Mouse (Mus musculus) myocyte (in vitro differentiated cells): ENCODE data around the gene Cadm3. TPM values are rescaled to one million over a fixed set of nuclear protein-coding genes. Genes with fewer than 3 reads are reported as not detected.

Source experiments
- H3K27me3 ChIP-seq: one replicate; pipeline ENCODE4 v1.6.1; 2011; ENCODE audit not compliant: control insufficient read depth, insufficient read depth, insufficient read length
- H3K36me3 ChIP-seq: one replicate; pipeline ENCODE4 v1.6.1; 2011; ENCODE audit not compliant: control insufficient read depth, insufficient read depth
- H3K4me2 ChIP-seq: one replicate; pipeline ENCODE4 v1.6.1; 2011; ENCODE audit warnings: low read depth, control low read depth
- H3K4me3 ChIP-seq: one replicate; pipeline ENCODE4 v1.5.1; 2011; ENCODE audit warnings: mild to moderate bottlenecking, control low read depth, moderate library complexity
- H3K79me2 ChIP-seq: one replicate; pipeline ENCODE4 v1.6.1; 2011; ENCODE audit not compliant: control insufficient read depth, insufficient read depth
- H3ac ChIP-seq: one replicate; pipeline ENCODE4 v1.6.1; 2011; ENCODE audit not compliant: control insufficient read depth, insufficient read length
- CEBPB ChIP-seq: IDR thresholded peaks from 2 replicates; pipeline ENCODE4 v1.6.1; 2011; ENCODE audit warnings: mild to moderate bottlenecking, moderate library complexity; ENCODE audit not compliant: poor library complexity, insufficient read depth, severe bottlenecking
- E2F4 ChIP-seq: IDR thresholded peaks from one replicate; pipeline ENCODE4 v1.6.1; 2011; ENCODE audit warnings: mild to moderate bottlenecking, control low read depth, moderate library complexity; ENCODE audit not compliant: insufficient read depth
- MAX ChIP-seq: IDR thresholded peaks from one replicate; pipeline ENCODE4 v1.6.1; 2011; ENCODE audit warnings: low read depth, mild to moderate bottlenecking, control low read depth
- MYOD1 ChIP-seq, 3 experiments: IDR thresholded peaks; one replicate each; pipeline ENCODE4 v1.6.1; 2011; ENCODE audit warnings: control low read depth in 2 of 3, low read depth in 2 of 3, mild to moderate bottlenecking in 2 of 3, moderate library complexity in 1 of 3; ENCODE audit not compliant: insufficient read length in 2 of 3, control insufficient read depth in 1 of 3
- MYOG ChIP-seq, 3 experiments: IDR thresholded peaks; one replicate each; pipeline ENCODE4 v1.6.1; 2011; ENCODE audit warnings: control low read depth in 2 of 3, low read depth in 2 of 3, mild to moderate bottlenecking in 2 of 3; ENCODE audit not compliant: insufficient read length in 2 of 3, control insufficient read depth in 1 of 3, insufficient read depth in 1 of 3
- POLR2A ChIP-seq: IDR thresholded peaks from one replicate; pipeline ENCODE4 v1.6.1; 2011; ENCODE audit warnings: low read depth, mild to moderate bottlenecking, control low read depth, moderate library complexity; ENCODE audit not compliant: insufficient read length
- POLR2AphosphoS2 ChIP-seq: IDR thresholded peaks from one replicate; pipeline ENCODE4 v1.6.1; 2011; ENCODE audit warnings: low read depth, control low read depth; ENCODE audit not compliant: insufficient read length
- REST ChIP-seq: IDR thresholded peaks from one replicate; pipeline ENCODE4 v1.6.1; 2011; ENCODE audit warnings: mild to moderate bottlenecking, control low read depth, moderate library complexity; ENCODE audit not compliant: insufficient read depth, insufficient read length
- SRF ChIP-seq: IDR thresholded peaks from one replicate; pipeline ENCODE4 v1.6.1; 2011; ENCODE audit warnings: low read depth; ENCODE audit not compliant: control insufficient read depth, insufficient read length
- TCF12 ChIP-seq: IDR thresholded peaks from one replicate; pipeline ENCODE4 v1.6.1; 2011; ENCODE audit warnings: mild to moderate bottlenecking, control low read depth; ENCODE audit not compliant: poor library complexity, insufficient read depth, severe bottlenecking
- TCF3 ChIP-seq: IDR thresholded peaks from one replicate; pipeline ENCODE4 v1.6.1; 2011; ENCODE audit warnings: low read depth, control low read depth; ENCODE audit not compliant: insufficient read length
- USF1 ChIP-seq: IDR thresholded peaks from one replicate; pipeline ENCODE4 v1.6.1; 2011; ENCODE audit warnings: low read depth, mild to moderate bottlenecking, control low read depth, moderate library complexity
- polyA plus RNA-seq: library from polyadenylated mRNA; unstranded; fragments of >200 nt; fragmentation: generic; extraction: Trizol; gene quantifications from one replicate; pipeline ENCODE4 v1.2.1, GENCODE M21; 2012; ENCODE audit warnings: missing spikeins

Cadm3 gene
- polyA plus RNA-seq, 1 experiment, result 0.19 TPM

DNA sequence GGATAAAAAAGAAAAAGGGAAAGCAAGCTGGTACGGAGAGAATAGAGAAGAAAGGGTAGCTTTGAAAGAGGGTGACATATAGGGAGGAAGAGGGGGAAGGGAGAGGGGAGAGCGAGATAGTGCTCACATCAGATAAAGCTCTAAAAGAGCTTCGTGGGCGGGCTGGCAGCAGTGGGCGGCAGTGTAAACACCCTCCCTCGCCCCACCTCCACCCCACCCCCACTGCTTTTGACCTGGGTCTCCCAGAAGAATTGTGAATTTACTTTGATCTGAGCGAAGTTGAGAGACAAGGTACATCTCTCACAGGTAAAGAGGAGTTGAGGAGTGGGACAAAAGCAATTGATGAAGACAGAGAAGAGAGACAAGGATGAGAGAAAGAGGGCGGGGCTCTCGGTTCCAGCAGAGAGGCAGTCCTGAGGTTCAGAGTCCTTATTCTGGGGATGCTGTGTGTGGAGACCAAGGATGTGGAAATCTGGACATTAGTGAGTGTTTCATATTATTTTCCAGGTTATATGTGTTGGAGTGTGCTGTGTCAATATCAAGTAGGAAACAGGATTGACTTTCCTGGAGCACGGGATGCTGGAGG is 17.0 kb downstream of the Cadm3 start, which contains the start of gene Aim2:
Gene Aim2 (plus strand): TSS at position 508 of the 586 bp plus-strand sequence.
- Histone ChIP-seq H3ac (no peak within 1 kb of the TSS), H3K79me2 (no peaks in the 10 kb centered on the region), H3K27me3 (no peaks in the 10 kb centered on the region), H3K4me2 (peak within 1 kb of the TSS; percentile 38), H3K36me3 (no peaks in the 10 kb centered on the region), H3K4me3 (no peak within 1 kb of the TSS)
- no peak for TF ChIP-seq POLR2A
- no peak for TF ChIP-seq POLR2AphosphoS2
- TF ChIP-seq TCF12, result no peak
- TF ChIP-seq USF1, result no peak
- no peak for TF ChIP-seq E2F4
- TF ChIP-seq CEBPB, result no peak
- no peak for TF ChIP-seq TCF3
- no peak for TF ChIP-seq REST
- no peak for TF ChIP-seq MAX
- no peak for TF ChIP-seq MYOG (IDR thresholded peaks at IDR 0.05; ENCODE audit: control insufficient read depth in 1 of 3, insufficient read depth in 1 of 3, insufficient read length in 2 of 3, low read depth in 2 of 3)
- TF ChIP-seq MYOD1 (IDR thresholded peaks at IDR 0.05; ENCODE audit: control insufficient read depth in 1 of 3, insufficient read length in 2 of 3, low read depth in 2 of 3), result no peak
- TF ChIP-seq SRF, result no peak

DNA sequence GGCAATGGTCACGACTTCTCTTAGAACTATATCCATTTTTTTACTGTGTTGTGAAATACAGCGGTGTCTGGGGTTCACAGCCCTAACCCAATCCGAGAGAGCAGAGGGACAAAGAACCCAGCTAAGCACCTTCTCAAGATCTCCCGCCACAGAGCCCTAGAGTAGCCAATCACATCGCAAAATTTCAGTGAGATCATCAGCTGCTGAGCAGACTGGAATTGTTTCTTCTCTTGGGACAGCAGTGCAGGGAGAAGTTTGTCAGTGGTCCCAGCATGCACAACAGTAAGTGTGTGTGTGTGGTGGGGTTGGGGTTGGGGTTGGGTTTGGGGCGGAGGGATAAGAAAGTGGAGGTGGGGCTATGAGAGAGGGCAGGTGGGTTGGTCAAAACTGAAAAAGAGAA is 17.5 kb downstream of the Cadm3 start:
- Histone ChIP-seq H3K36me3 (no peaks in the 10 kb centered on the region), H3K79me2 (no peaks in the 10 kb centered on the region), H3ac (no peak overlapping the region), H3K4me2 (peak overlapping the region; percentile 38), H3K4me3 (no peak overlapping the region), H3K27me3 (no peaks in the 10 kb centered on the region)
- TF ChIP-seq POLR2AphosphoS2, result no peak
- no peak for TF ChIP-seq POLR2A
- no peak for TF ChIP-seq CEBPB
- no peak for TF ChIP-seq SRF
- no peak for TF ChIP-seq MAX
- TF ChIP-seq MYOD1 (IDR thresholded peaks at IDR 0.05; ENCODE audit: control insufficient read depth in 1 of 3, insufficient read length in 2 of 3, low read depth in 2 of 3), result no peak
- no peak for TF ChIP-seq TCF3
- no peak for TF ChIP-seq MYOG (IDR thresholded peaks at IDR 0.05; ENCODE audit: control insufficient read depth in 1 of 3, insufficient read depth in 1 of 3, insufficient read length in 2 of 3, low read depth in 2 of 3)
- TF ChIP-seq TCF12, result no peak
- TF ChIP-seq USF1, result no peak
- no peak for TF ChIP-seq E2F4
- no peak for TF ChIP-seq REST

DNA sequence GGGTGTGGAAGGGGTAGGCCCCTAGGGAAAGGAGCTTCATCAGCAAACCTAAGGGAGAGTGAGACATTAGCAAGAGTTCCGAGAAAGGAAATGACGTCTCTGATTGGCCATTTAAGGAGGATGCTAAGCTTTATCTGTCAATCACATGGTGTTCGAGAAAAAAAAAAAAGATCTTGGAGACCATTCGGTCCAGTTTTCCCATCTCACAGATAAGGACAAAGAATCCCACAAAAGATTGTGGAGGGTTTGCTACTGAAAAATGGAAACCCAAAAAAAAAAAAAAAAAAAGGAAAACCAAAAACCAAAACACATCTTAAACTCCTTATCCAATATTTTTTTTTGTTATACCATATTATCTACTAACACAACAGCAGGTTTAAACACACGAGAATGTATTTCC is 18.3 kb downstream of the Cadm3 start:
- Histone ChIP-seq H3K79me2 (no peaks in the 10 kb centered on the region), H3K27me3 (no peaks in the 10 kb centered on the region), H3K4me3 (no peak overlapping the region), H3K4me2 (no peak overlapping the region), H3K36me3 (no peaks in the 10 kb centered on the region), H3ac (no peak overlapping the region)
- TF ChIP-seq MAX (no peak), POLR2A (no peak), CEBPB (no peak), MYOD1 (IDR thresholded peaks at IDR 0.05; ENCODE audit: control insufficient read depth in 1 of 3, insufficient read length in 2 of 3, low read depth in 2 of 3) (no peak), POLR2AphosphoS2 (no peak), E2F4 (no peak), USF1 (no peak), SRF (no peak), TCF3 (no peak), REST (no peak), MYOG (IDR thresholded peaks at IDR 0.05; ENCODE audit: control insufficient read depth in 1 of 3, insufficient read depth in 1 of 3, insufficient read length in 2 of 3, low read depth in 2 of 3) (no peak), TCF12 (no peak)

DNA sequence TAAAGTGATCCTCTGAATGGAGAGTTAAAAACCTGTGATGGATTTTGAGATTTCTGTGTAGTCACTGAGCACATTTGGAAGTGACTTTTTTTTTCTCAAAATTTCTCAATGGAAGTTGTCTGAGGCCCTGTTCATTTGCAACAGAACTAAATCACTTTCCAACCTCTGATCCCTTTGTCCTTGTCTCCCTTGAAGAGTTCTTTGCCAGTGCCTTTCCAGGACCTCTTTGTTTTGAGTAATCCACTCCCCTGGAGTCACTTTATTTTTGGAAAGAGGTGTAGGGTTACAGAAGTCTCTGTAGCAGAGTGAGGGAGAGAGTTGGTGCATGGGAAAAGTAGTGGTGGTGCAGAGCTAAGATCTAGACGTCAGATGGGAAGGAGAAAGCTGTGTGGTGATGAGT is 19.0 kb downstream of the Cadm3 start:
- Histone ChIP-seq H3K4me3 (no peak overlapping the region), H3K36me3 (no peaks in the 10 kb centered on the region), H3K4me2 (no peak overlapping the region), H3K27me3 (no peaks in the 10 kb centered on the region), H3K79me2 (no peaks in the 10 kb centered on the region), H3ac (no peak overlapping the region)
- TF ChIP-seq MAX (no peak), POLR2A (no peak), USF1 (no peak), TCF12 (no peak), CEBPB (no peak), MYOG (IDR thresholded peaks at IDR 0.05; ENCODE audit: control insufficient read depth in 1 of 3, insufficient read depth in 1 of 3, insufficient read length in 2 of 3, low read depth in 2 of 3) (no peak), E2F4 (no peak), SRF (no peak), POLR2AphosphoS2 (no peak), MYOD1 (IDR thresholded peaks at IDR 0.05; ENCODE audit: control insufficient read depth in 1 of 3, insufficient read length in 2 of 3, low read depth in 2 of 3) (no peak), TCF3 (no peak), REST (no peak)
